Mouse (Mus musculus) liver, embryonic 14.5 days (tissue): ENCODE data around the gene Rab3c.

Source experiments
- CTCF ChIP-seq: IDR thresholded peaks from 2 replicates; pipeline ENCODE4 v1.5.1; 2016; ENCODE audit warnings: antibody characterized with exemption, low read depth, control low read depth
- EP300 ChIP-seq: IDR thresholded peaks from 2 replicates; pipeline ENCODE4 v1.6.1; 2016; ENCODE audit warnings: antibody characterized with exemption, low read depth

GRCm38 (mm10) chr13:110184963-110185685 is 95.7 kb downstream of the Rab3c start:
- TF ChIP-seq EP300 (no peak), CTCF (no peak)
